In the genomic region with DNA sequence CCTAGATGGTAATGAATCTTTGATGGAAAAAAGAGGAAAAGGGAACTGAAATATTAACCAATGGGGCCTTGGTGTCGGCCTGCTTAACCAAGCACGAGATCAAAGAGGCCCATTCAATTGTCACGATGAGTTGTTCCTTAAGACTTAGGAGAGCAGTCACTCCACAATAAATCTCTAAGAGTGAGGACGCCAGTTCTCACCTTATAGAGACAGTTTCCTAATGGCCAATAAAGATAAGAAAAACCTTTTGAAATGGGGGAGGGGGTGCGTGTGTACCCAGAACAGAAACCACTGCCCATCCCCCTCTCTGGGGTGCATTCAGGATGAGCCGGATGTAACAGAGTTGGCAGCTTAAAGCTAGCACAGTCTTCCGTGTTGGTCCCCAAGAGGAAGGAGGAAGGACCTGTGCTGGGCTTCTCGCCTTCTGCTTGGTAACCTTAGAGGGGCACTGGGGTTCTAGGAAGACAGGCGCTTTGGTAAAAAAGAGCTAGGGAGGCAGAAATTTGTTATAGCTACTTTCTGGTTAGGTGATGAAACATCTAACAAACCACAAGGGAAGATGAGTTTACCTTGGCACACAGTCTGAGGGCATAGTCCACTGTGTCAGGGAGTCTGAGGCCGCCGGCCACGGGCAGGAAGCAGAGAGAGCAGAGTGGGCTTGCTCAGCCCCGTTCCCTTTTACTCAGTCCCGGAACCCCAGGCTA, we compare ENCODE assay signal across 1 mouse cellular context.
TF ChIP-seq lines count a peak whose summit lies in the region.

No protein-coding gene starts in this region.

TF ChIP-seq in CH12.LX, 34 proteins besides CTCF, POLR2A, EP300 and RAD21 (continued from another document):
- TF ChIP-seq PAX5 (IDR thresholded peaks at IDR 0.05; ENCODE audit: low read length), result no peak
- no peak; the same call in none of the 2 replicates for TF ChIP-seq MAX (IDR thresholded peaks at IDR 0.05; ENCODE audit: low read length)
- peak; percentile 79 for TF ChIP-seq IRF4 (IDR thresholded peaks at IDR 0.05; ENCODE audit: low read depth, low read length)
- no peak for TF ChIP-seq SMC3 (IDR thresholded peaks at IDR 0.05; ENCODE audit: low read depth, low read length)
- TF ChIP-seq NRF1 (IDR thresholded peaks at IDR 0.05; ENCODE audit: low read depth, low read length), result no peak; the same call in 1 of the 2 replicates
- no peak for TF ChIP-seq POLR2AphosphoS2 (IDR thresholded peaks at IDR 0.05; ENCODE audit: low read depth, low read length)
- TF ChIP-seq ETS1 (conservative IDR thresholded peaks at IDR 0.05; ENCODE audit: low read depth, low read length), result peak; percentile 39; the same call in 1 of the 2 replicates
- TF ChIP-seq USF2 (conservative IDR thresholded peaks at IDR 0.05; ENCODE audit: low read depth, low read length), result no peak
- peak; percentile 95 for TF ChIP-seq BHLHE40 (IDR thresholded peaks at IDR 0.05; ENCODE audit: low read depth, low read length)
- peak; percentile 60 for TF ChIP-seq HCFC1 (IDR thresholded peaks at IDR 0.05; ENCODE audit: low read depth, low read length)
- TF ChIP-seq RCOR1 (conservative IDR thresholded peaks at IDR 0.05; ENCODE audit: low read depth, low read length), result 0 out of 2 replicates have a peak, but pooled peaks have one; percentile 23
- 0 out of 2 replicates have a peak, but pooled peaks have one; percentile 51 for TF ChIP-seq KAT2A (IDR thresholded peaks at IDR 0.05; ENCODE audit: insufficient replicate concordance, low read length)
- peak; percentile 77; the same call in 1 of the 2 replicates for TF ChIP-seq MEF2A (IDR thresholded peaks at IDR 0.05; ENCODE audit: borderline replicate concordance, low read depth, low read length)
